Mouse (Mus musculus) brain, embryonic 14.5 days (tissue): ENCODE measurements at regions not wholly inside any gene's neighbourhood (a gene's known extent, or its start where the extent isn't known, plus 50 kb on each side); places are given as distances from the start of the nearest gene placed in this dataset.

Experiments used
- CTCF ChIP-seq: fragments of 200-500 bp; IDR thresholded peaks from 2 replicates; pipeline ENCODE4 v1.5.1; 2012; ENCODE audit warnings: inconsistent platforms, mild to moderate bottlenecking, moderate library complexity, borderline replicate concordance; ENCODE audit not compliant: insufficient read depth, insufficient read length; ENCODE audit errors: extremely low read depth
- POLR2A ChIP-seq: fragments of 200-500 bp; IDR thresholded peaks from 2 replicates; pipeline ENCODE4 v1.6.1; 2012; ENCODE audit warnings: mild to moderate bottlenecking, inconsistent platforms, borderline replicate concordance; ENCODE audit not compliant: poor library complexity, insufficient read depth, insufficient read length, severe bottlenecking; ENCODE audit errors: extremely low read depth

DNA sequence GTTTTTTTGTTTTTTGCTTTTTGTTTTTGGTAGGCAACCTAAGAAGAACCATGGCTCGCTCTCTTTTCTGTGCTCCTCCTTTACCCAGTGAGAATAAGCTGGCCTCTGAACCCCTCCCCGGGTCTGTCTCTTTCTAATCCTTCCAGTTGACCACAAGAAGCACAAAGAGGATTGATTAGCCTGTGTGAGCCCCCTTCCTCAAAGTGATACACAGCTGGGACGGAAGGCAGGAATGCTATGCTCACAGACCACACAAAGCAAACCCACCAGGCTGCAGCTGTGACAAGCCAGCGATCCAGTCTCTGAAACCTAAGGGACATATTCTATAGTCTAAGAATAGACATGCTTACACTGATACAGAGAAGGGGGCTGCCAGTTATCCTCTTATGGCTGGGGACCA is 111.5 kb upstream of the Rgmb start:
- TF ChIP-seq CTCF (no peak), POLR2A (no peak)
